Mouse (Mus musculus): ENCODE data around the gene Fermt3.

GRCm38 (mm10) chr19:7044706-7045105 lies 25.4 kb upstream of the Fermt3 start:
- TF ChIP-seq POLR2A (IDR thresholded peaks at IDR 0.05; ENCODE audit: low read depth, low read length) (no peak), CTCF (conservative IDR thresholded peaks at IDR 0.05; ENCODE audit: insufficient read depth, insufficient read length, low read depth, low read length) (no peak)
